ENCODE assay signal across 9 mouse cellular contexts in genomic region chr16:88851450-88851849, GRCm38 (mm10). TPM values are rescaled to one million over a fixed set of nuclear protein-coding genes. Genes with fewer than 3 reads are reported as not detected.
DNase-seq lines count a peak whose midpoint lies in the region; ATAC-seq lines count a peak whose summit lies in the region.
"Had no signal": no experiment of that assay in that cellular context is flagged by ENCODE, and none has a peak within 500 bp of the region (broad histone marks: within the 10 kb centered on the region; RNA-seq: fewer than 3 reads in every experiment).

No protein-coding gene starts in this region.

- DNase-seq in lung, postnatal 10 days, result peak; percentile 7
- no peak for DNase-seq in lung, adult 18-20 months
- peak; percentile 7 to 16 for DNase-seq in adrenal gland, postnatal 36 days
- DNase-seq in kidney, postnatal 36 days, result peak; percentile 17 to 45
- DNase-seq in urinary bladder, postnatal 10 days (ENCODE audit: low spot score), result no peak

- no peak overlapping the region for H3K9ac ChIP-seq in forebrain, embryonic 13.5 days
- H3K9ac ChIP-seq in forebrain, embryonic 15.5 days (replicated peaks), result no peak overlapping the region

- no peak overlapping the region for H3K4me2 ChIP-seq in forebrain, embryonic 13.5 days
- H3K4me2 ChIP-seq in forebrain, embryonic 15.5 days (replicated peaks), result no peak overlapping the region

- no peaks in the 10 kb centered on the region for H3K27me3 ChIP-seq in forebrain, embryonic 13.5 days
- H3K27me3 ChIP-seq in forebrain, embryonic 15.5 days, result no peaks in the 10 kb centered on the region

- H3K9me3 ChIP-seq in forebrain, embryonic 13.5 days (replicated peaks), result no peaks in the 10 kb centered on the region
- no peaks in the 10 kb centered on the region for H3K9me3 ChIP-seq in forebrain, embryonic 15.5 days

- no peaks in the 10 kb centered on the region for H3K4me1 ChIP-seq in forebrain, embryonic 13.5 days
- H3K4me1 ChIP-seq in forebrain, embryonic 15.5 days, result no peaks in the 10 kb centered on the region

- no peak overlapping the region for H3K27ac ChIP-seq in forebrain, embryonic 13.5 days
- H3K27ac ChIP-seq in forebrain, embryonic 15.5 days (replicated peaks), result no peak overlapping the region

- 11% methylated on average over 5 of the region's 5 CpGs for WGBS in forebrain, embryonic 13.5 days
- WGBS in forebrain, embryonic 15.5 days, result 13% methylated on average over 5 of the region's 5 CpGs

- H3K4me3 ChIP-seq in forebrain, embryonic 13.5 days, result no peak overlapping the region
- no peak overlapping the region for H3K4me3 ChIP-seq in forebrain, embryonic 15.5 days

- 0 out of 2 replicates have a peak, but pooled peaks have one; percentile 45 for ATAC-seq in forebrain, embryonic 13.5 days
- ATAC-seq in forebrain, embryonic 15.5 days (replicated peaks), result no peak
- ATAC-seq in frontal cortex, adult (ENCODE audit: low TSS enrichment), result no peak

- no peaks in the 10 kb centered on the region for H3K36me3 ChIP-seq in forebrain, embryonic 13.5 days (ENCODE audit: poor library complexity, severe bottlenecking)
- H3K36me3 ChIP-seq in forebrain, embryonic 15.5 days, result no peaks in the 10 kb centered on the region

RNA-seq across cellular contexts. Expression of gene Krtap19-1, which starts 17.8 kb away (rescaled TPM):
- not detected in 2 replicates for polyA plus RNA-seq in forebrain, embryonic 13.5 days (2015; fragmentation: Nextera tagmentation; extraction: Ambion mirVana)
- not detected in 2 replicates for polyA plus RNA-seq in forebrain, embryonic 15.5 days (2015; fragmentation: Nextera tagmentation; extraction: Ambion mirVana)
- not detected for total RNA-seq in adrenal gland, postnatal 36 days (2021)
- total RNA-seq: layer of hippocampus, adult 18-20 months had no signal

RNA-seq across cellular contexts. Expression of gene Krtap19-2, which starts 22.6 kb away (rescaled TPM):
- not detected in 2 replicates for polyA plus RNA-seq in forebrain, embryonic 13.5 days (2015; fragmentation: Nextera tagmentation; extraction: Ambion mirVana)
- polyA plus RNA-seq in forebrain, embryonic 15.5 days (2015; fragmentation: Nextera tagmentation; extraction: Ambion mirVana), result not detected in 2 replicates
- total RNA-seq in adrenal gland, postnatal 36 days (2021), result not detected
- total RNA-seq: layer of hippocampus, adult 18-20 months had no signal

RNA-seq across cellular contexts. Expression of gene Krtap14, which starts 25.5 kb away (rescaled TPM):
- polyA plus RNA-seq in forebrain, embryonic 13.5 days (2015; fragmentation: Nextera tagmentation; extraction: Ambion mirVana), result not detected in 2 replicates
- not detected in 2 replicates for polyA plus RNA-seq in forebrain, embryonic 15.5 days (2015; fragmentation: Nextera tagmentation; extraction: Ambion mirVana)
- total RNA-seq in adrenal gland, postnatal 36 days (2021), result not detected
- total RNA-seq: layer of hippocampus, adult 18-20 months had no signal

RNA-seq across cellular contexts. Expression of gene Krtap19-3, which starts 26.4 kb away (rescaled TPM):
- not detected in 2 replicates for polyA plus RNA-seq in forebrain, embryonic 13.5 days (2015; fragmentation: Nextera tagmentation; extraction: Ambion mirVana)
- not detected in 2 replicates for polyA plus RNA-seq in forebrain, embryonic 15.5 days (2015; fragmentation: Nextera tagmentation; extraction: Ambion mirVana)
- not detected for total RNA-seq in adrenal gland, postnatal 36 days (2021)
- total RNA-seq: layer of hippocampus, adult 18-20 months had no signal

RNA-seq across cellular contexts. Expression of gene Krtap15, which starts 31.4 kb away (rescaled TPM):
- not detected in 2 replicates for polyA plus RNA-seq in forebrain, embryonic 13.5 days (2015; fragmentation: Nextera tagmentation; extraction: Ambion mirVana)
- not detected in 2 replicates for polyA plus RNA-seq in forebrain, embryonic 15.5 days (2015; fragmentation: Nextera tagmentation; extraction: Ambion mirVana)
- total RNA-seq in adrenal gland, postnatal 36 days (2021), result not detected
- total RNA-seq: layer of hippocampus, adult 18-20 months had no signal

Comparison
In these comparisons a context has a peak if more than half of its experiments do, and no peak if none do; other contexts are left out.
1. DNase-seq: peak in lung, postnatal 10 days (single experiment), adrenal gland, postnatal 36 days (2 of 2) and kidney, postnatal 36 days (2 of 2); none in lung, adult 18-20 months (0 of 2) and urinary bladder, postnatal 10 days (single experiment).